Mouse (Mus musculus) intestine, embryonic 16.5 days (tissue): ENCODE data around the gene Gabrd. TPM values are rescaled to one million over a fixed set of nuclear protein-coding genes. Genes with fewer than 3 reads are reported as not detected.

Experiments used
- ATAC-seq: fragments of 200-750 bp; cut with Nextera tagmentation; 2 replicates; pipeline ENCODE4 v1.8.0; 2017; ENCODE audit warnings: moderate TSS enrichment, moderate library complexity
- H3K27ac ChIP-seq: fragments of 300-500 bp; sonication (generic); 2 replicates; pipeline ENCODE4 v1.5.1; 2014; ENCODE audit warnings: mild to moderate bottlenecking, low read length
- H3K27me3 ChIP-seq: fragments of 300-500 bp; sonication (generic); replicated peaks from 2 replicates; pipeline ENCODE4 v1.6.1; 2014; ENCODE audit warnings: low read length, control low read depth, mixed read lengths; ENCODE audit not compliant: control insufficient read depth, insufficient read depth
- H3K36me3 ChIP-seq: fragments of 300-500 bp; sonication (generic); 2 replicates; pipeline ENCODE4 v1.6.1; 2014; ENCODE audit warnings: low read length, control low read depth; ENCODE audit not compliant: control insufficient read depth, insufficient read depth
- H3K4me1 ChIP-seq: fragments of 300-500 bp; sonication (generic); 2 replicates; pipeline ENCODE4 v1.6.1; 2014; ENCODE audit warnings: low read length, control low read depth, mixed read lengths; ENCODE audit not compliant: control insufficient read depth, insufficient read depth
- H3K4me2 ChIP-seq: fragments of 300-500 bp; sonication (generic); 2 replicates; pipeline ENCODE4 v1.6.1; 2014; ENCODE audit warnings: low read depth, low read length, control low read depth
- H3K4me3 ChIP-seq: fragments of 300-500 bp; sonication (generic); 2 replicates; pipeline ENCODE4 v1.5.1; 2014; ENCODE audit warnings: mild to moderate bottlenecking, low read length
- H3K9ac ChIP-seq: fragments of 300-500 bp; sonication (generic); 2 replicates; pipeline ENCODE4 v1.6.1; 2014; ENCODE audit warnings: low read depth, low read length
- H3K9me3 ChIP-seq: fragments of 300-500 bp; sonication (generic); 2 replicates; pipeline ENCODE4 v1.6.1; 2016; ENCODE audit warnings: low read length, control low read depth; ENCODE audit not compliant: control insufficient read depth
- WGBS: fragments of 180-500 bp; shearing (Covaris S2); extraction: QIAGEN DNeasy Blood & Tissue Kit; methylation state at CpG from one replicate; pipeline ENCODE4 v1.1.7; 2014; 5-methylcytosine and 5-hydroxymethylcytosine counted together
- polyA plus RNA-seq: library from polyadenylated mRNA; unstranded; fragments of >200 nt; fragmentation: Nextera tagmentation; extraction: Ambion mirVana; gene quantifications from 2 replicates; pipeline ENCODE4 v1.2.1, GENCODE M21; 2015

Gabrd gene
- polyA plus RNA-seq, 1 experiment from 2014 or later, result 0.15 TPM

DNA sequence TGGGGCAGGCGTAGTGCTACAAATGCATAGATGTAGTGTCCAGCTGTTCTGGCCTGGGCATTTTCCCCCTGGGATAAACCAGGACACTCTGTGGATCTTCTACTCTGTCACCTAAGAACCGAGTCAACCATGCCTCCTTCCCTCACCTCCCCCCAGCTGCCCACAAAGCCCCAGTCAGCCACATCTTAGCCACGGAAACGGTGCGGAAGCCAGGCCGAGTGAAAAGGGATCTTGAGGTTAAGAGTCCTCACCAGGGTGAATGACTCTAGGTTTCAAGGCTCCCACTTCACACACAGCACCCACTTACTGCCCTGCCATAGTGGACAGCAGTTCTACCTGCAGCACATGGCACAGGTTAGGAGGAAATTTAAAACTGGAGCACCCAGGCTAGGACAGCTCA lies 43.9 kb downstream of the Gabrd start:
- H3K4me2 ChIP-seq, result no peak overlapping the region
- no peaks in the 10 kb centered on the region for H3K27me3 ChIP-seq
- H3K36me3 ChIP-seq, result no peaks in the 10 kb centered on the region
- H3K4me3 ChIP-seq, result no peak overlapping the region
- no peak overlapping the region for H3K27ac ChIP-seq
- no peak overlapping the region for H3K9ac ChIP-seq
- H3K9me3 ChIP-seq, result peaks cover 4% of the 10 kb centered on the region; the same call in 1 of the 2 replicates
- ATAC-seq, result no peak
- 81% methylated on average over 6 of the region's 6 CpGs for WGBS
- H3K4me1 ChIP-seq, result no peaks in the 10 kb centered on the region

- H3K4me3 ChIP-seq, result no peak overlapping the region
- no peak overlapping the region for H3K27ac ChIP-seq
- no peak overlapping the region for H3K4me2 ChIP-seq
- no peaks in the 10 kb centered on the region for H3K36me3 ChIP-seq
- H3K9me3 ChIP-seq, result peaks cover 4% of the 10 kb centered on the region; the same call in 1 of the 2 replicates
- H3K4me1 ChIP-seq, result no peaks in the 10 kb centered on the region
- H3K27me3 ChIP-seq, result no peaks in the 10 kb centered on the region
- ATAC-seq, result no peak
- WGBS, result 84% methylated on average over 3 of the region's 3 CpGs
- H3K9ac ChIP-seq, result no peak overlapping the region
Measured at GRCm38 (mm10) chr4:155352581-155352980, 45.3 kb downstream of the Gabrd start.

DNA sequence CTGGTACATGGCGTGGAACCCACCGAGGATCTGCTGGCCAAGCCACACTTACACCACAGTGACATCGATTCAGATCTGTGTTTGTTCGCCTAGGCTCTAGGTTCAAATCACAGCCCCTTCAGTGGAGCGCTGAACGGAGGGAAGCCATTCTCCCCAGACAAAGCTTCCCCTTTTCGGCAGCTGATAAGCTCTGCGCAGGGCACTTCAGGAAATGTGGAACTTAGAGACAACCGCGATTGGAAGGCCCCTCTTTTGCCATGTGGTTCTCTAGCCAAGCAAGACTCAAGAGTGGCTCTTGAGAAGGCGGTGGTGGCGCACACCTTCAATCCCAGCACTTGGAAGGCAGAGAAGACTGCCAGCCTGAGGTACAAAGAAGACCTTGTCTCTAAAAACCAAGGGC lies 51.6 kb downstream of the Gabrd start:
- Histone ChIP-seq H3K27me3 (no peaks in the 10 kb centered on the region; the same call in 1 of the 2 replicates), H3K4me3 (no peak overlapping the region), H3K4me1 (peaks cover 5% of the 10 kb centered on the region), H3K4me2 (no peak overlapping the region), H3K27ac (no peak overlapping the region), H3K9ac (no peak overlapping the region), H3K36me3 (no peaks in the 10 kb centered on the region), H3K9me3 (no peaks in the 10 kb centered on the region)
- ATAC-seq, result no peak
- 88% methylated on average over 12 of the region's 12 CpGs for WGBS

DNA sequence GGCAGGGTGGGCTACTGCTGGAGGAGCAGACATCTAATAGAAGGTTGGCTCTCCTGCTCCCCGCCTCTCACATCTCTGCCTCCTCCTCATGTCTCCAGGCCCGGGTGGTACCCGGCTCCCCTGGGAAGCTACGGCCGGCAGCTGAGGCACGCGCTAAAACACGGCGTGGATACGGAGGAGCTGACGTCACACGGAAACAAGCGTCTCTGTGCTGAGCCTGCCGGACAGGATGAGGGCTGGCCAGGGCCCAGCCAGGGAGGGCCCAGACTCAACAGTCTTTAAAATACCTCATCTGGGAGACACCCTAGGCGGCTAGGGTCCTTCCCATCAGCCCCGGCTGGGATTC lies 52.3 kb downstream of the Gabrd start:
- peak overlapping the region; percentile 54 for H3K9ac ChIP-seq
- H3K36me3 ChIP-seq, result no peaks in the 10 kb centered on the region
- H3K4me3 ChIP-seq, result peak overlapping the region; percentile 48
- peak overlapping the region; percentile 78 for H3K4me2 ChIP-seq
- no peaks in the 10 kb centered on the region for H3K9me3 ChIP-seq
- peak; percentile 69 for ATAC-seq
- peaks cover 5% of the 10 kb centered on the region for H3K4me1 ChIP-seq
- WGBS, result 8% methylated on average over 16 of the region's 16 CpGs
- H3K27me3 ChIP-seq, result no peaks in the 10 kb centered on the region; the same call in 1 of the 2 replicates
- H3K27ac ChIP-seq, result peak overlapping the region; percentile 23; the same call in 1 of the 2 replicates

DNA sequence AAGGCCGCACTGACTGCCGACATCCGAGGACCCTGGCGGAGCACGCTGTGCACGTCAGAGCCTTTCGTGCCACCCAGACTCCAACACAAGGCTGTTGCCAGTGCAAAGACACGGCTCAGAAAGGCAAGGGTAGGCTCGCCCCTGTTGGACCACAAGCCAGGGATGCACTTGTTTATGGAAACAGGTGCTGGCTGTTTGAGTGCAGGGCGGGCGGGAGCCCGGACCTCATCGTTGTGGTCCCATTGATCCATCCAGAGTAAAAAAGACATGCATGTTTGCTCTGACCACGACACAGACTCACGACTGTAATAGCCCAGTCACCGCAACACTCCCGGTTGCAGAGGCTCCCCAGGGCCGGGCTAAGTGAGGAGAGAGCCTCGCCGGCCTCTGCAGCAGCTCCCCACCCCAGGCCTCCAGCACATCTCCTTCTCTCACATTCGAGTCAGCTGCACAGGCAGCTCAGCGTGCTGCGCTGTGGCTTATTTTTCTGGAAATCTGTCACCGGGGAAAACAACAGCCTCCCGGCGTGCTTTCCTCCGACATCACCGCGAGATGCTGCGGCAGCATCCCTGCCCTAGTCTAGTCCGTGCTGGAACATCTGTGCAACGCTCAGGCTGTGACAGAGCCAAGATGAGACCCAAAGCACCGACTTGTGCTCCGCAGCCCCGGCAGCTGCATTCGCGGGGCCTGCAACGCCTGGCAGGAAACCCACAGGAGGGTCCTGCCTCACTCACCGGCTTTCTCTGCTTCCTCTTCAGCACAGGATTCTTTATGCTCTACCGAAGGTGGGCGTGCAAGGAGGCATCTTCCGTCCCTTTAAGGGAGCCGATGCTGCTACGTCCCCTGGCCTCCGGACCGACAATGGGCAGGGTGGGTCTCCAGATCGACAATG lies 53.0 kb downstream of the Gabrd start:
- ATAC-seq, result no peak
- H3K36me3 ChIP-seq, result no peaks in the 10 kb centered on the region
- H3K27me3 ChIP-seq, result no peaks in the 10 kb centered on the region; the same call in 1 of the 2 replicates
- peak overlapping the region; percentile 23 for H3K27ac ChIP-seq
- H3K4me2 ChIP-seq, result peak overlapping the region; percentile 78
- peak overlapping the region; percentile 48 for H3K4me3 ChIP-seq
- WGBS, result 25% methylated on average over 47 of the region's 47 CpGs
- peak overlapping the region; percentile 54 for H3K9ac ChIP-seq
- no peaks in the 10 kb centered on the region for H3K9me3 ChIP-seq
- H3K4me1 ChIP-seq, result peaks cover 5% of the 10 kb centered on the region

- Histone ChIP-seq H3K9ac (no peak overlapping the region), H3K36me3 (no peaks in the 10 kb centered on the region), H3K9me3 (no peaks in the 10 kb centered on the region), H3K27ac (no peak overlapping the region), H3K27me3 (no peaks in the 10 kb centered on the region; the same call in 1 of the 2 replicates), H3K4me3 (no peak overlapping the region), H3K4me2 (no peak overlapping the region), H3K4me1 (peaks cover 5% of the 10 kb centered on the region)
- 54% methylated on average over 3 of the region's 3 CpGs for WGBS
- ATAC-seq, result no peak
Measured at GRCm38 (mm10) chr4:155344299-155344600, 53.7 kb downstream of the Gabrd start.

GRCm38 (mm10) chr4:155343415-155344298 lies 54.3 kb downstream of the Gabrd start:
- Histone ChIP-seq H3K27ac (no peak overlapping the region), H3K4me3 (no peak overlapping the region), H3K9ac (no peak overlapping the region), H3K4me1 (peaks cover 5% of the 10 kb centered on the region), H3K36me3 (no peaks in the 10 kb centered on the region), H3K4me2 (no peak overlapping the region), H3K27me3 (no peaks in the 10 kb centered on the region; the same call in 1 of the 2 replicates), H3K9me3 (no peaks in the 10 kb centered on the region)
- ATAC-seq, result no peak
- 82% methylated on average over 14 of the region's 14 CpGs for WGBS

- WGBS, result 88% methylated on average over 12 of the region's 12 CpGs
- no peaks in the 10 kb centered on the region for H3K4me1 ChIP-seq
- H3K27ac ChIP-seq, result no peak overlapping the region
- no peak overlapping the region for H3K4me3 ChIP-seq
- no peaks in the 10 kb centered on the region for H3K9me3 ChIP-seq
- ATAC-seq, result no peak
- H3K9ac ChIP-seq, result no peak overlapping the region
- no peak overlapping the region for H3K4me2 ChIP-seq
- no peaks in the 10 kb centered on the region for H3K36me3 ChIP-seq
- no peaks in the 10 kb centered on the region for H3K27me3 ChIP-seq
Measured at GRCm38 (mm10) chr4:155336284-155337050, 61.4 kb downstream of the Gabrd start.
